Mouse (Mus musculus) thymus, postnatal 36 days (tissue): Measurements from ENCODE around the gene Ugt1a6b.

Source experiments
- DNase-seq, 2 experiments: peaks; one replicate each; pipeline ENCODE4 v3.0.0; 2022; ENCODE audit warnings: mixed read lengths in 2 of 2

Gene Ugt1a6b

DNA sequence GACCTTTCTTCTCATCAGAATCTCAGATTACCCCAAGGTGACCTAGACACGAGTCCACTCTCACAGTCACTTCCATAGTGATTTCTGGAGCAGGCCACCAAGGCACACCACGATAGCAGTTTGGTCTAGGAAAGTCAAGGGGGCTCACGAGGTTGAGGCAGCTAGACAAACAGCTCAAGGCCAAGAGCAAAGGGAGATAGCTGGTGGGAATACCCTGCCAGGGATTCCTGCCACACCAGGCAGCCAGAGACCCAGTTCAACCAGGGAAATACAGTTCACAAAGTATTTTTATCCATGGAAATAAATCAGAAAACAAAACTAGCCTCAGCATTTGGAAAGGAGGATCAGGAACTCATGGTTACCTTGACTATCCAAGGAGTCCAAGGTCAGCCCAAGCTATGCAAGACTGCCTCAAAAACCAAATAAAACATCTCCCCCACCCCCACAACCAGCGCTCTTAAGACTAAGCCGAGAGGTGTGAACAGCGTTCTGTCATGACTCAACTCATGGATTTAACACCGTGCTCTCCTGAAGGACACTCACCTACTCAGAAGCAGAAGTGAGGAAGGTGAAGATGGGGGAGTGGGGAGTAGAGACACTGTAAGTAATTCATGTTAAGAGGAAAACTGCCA, 161.3 kb downstream of the Ugt1a6b start:
- no peak for DNase-seq

- DNase-seq, result no peak
Observed at GRCm38 (mm10) chr1:88264869-88265240, 161.8 kb downstream of the Ugt1a6b start.

DNA sequence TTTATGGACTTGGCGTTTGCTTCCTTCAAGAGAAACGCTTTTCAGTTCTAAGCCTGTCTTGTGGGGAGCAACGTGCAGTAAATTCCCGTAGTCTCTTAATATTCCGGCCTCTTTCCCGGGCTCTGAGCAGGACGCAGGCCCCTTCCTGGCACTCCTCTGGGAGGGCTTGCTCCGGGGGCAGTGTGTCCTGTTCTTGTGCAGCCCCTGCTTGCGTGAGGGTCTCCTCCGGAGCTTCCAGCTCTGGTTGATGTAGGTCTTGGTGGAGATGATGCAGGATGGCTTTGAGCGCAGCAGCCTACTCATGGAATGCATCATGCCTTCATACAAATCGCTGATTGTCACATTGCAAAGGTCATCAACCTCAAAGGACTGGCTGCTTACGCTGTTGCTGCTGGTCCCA, 163.1 kb downstream of the Ugt1a6b start:
- peak in 1 of 2 experiments; percentile 17 for DNase-seq

GRCm38 (mm10) chr1:88267489-88267888, 164.4 kb downstream of the Ugt1a6b start:
- DNase-seq, result no peak

GRCm38 (mm10) chr1:88268070-88268469, 165.0 kb downstream of the Ugt1a6b start:
- peak in 1 of 2 experiments; percentile 10 for DNase-seq
